Mouse (Mus musculus) fibroblast of lung, adult 2 months (primary cell): Measurements from ENCODE around the gene Ccdc78.
"Not testable (repeated sequence)": the region's sequence is repeated elsewhere in the genome, so short reads cannot be mapped to it uniquely, and the experiment has no call there.

Source experiments
- DNase-seq: peaks from one replicate; pipeline ENCODE4 v3.0.0-alpha.2; 2011; ENCODE audit warnings: low read depth

Ccdc78 gene

DNA sequence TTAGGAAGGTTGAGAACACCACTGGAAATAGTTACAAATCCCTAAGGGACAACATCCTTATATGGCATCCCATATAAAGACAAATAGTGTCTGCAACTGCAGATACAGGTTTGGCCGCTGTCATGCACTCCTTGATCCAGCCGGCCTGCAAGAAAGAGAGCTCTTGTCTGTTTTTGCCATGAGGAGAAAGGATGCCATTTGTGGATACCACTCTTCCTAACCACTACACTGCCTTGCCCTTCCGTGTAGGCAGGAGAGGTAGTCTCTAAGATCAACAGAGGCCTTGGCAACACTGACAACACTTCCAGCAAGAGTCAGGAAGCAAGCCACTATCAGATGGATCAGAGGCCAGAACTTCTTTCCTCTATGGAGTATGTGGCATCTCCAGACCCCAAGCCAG lies at the start of gene Ccdc78:
Gene Ccdc78, plus strand, starts transcription at position 301 of the 400 bp plus-strand sequence.
- no peak for DNase-seq

DNA sequence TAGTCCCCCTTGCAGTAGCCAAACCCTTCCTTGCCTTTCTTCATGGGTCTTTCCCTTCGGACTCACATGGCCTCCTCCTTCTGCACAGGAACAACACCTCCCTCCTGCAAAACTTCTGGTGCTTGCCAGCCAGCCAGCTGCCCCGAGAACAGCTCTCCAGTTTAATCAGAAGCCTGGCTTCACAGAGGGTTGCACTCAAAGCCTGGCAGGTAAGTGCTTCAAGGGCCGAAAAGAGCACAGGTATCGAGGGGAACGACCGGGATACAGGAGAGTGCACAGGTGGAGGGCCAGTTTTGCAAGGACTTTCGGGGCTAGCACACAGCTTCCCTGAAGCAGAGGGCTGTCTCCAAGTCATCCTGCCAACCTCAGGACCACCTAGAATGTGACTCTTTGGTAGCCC lies 47.5 kb upstream of the Ccdc78 start:
- DNase-seq = no peak

DNA sequence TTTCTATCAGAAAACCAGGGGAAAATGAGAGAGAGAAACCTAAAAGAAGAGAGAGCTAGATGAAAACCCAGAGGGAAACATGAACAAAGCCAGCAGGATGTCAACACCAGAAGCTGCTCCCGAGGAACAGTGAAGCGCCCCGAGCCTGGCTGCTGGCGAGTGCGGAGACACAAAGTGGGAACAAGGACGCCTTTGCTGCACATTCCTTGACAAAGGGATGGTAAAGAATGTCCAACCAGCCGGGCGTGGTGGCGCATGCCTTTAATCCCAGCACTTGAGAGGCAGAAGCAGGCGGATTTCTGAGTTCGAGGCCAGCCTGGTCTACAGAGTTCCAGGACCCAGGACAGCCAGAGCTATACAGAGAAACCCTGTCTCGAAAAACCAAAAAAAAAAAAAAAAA lies 44.9 kb upstream of the Ccdc78 start:
- not testable (repeated sequence) for DNase-seq

- DNase-seq = no peak
These were observed 42.5 kb upstream of the Ccdc78 start for GRCm38 (mm10) chr17:25743831-25744230.

DNA sequence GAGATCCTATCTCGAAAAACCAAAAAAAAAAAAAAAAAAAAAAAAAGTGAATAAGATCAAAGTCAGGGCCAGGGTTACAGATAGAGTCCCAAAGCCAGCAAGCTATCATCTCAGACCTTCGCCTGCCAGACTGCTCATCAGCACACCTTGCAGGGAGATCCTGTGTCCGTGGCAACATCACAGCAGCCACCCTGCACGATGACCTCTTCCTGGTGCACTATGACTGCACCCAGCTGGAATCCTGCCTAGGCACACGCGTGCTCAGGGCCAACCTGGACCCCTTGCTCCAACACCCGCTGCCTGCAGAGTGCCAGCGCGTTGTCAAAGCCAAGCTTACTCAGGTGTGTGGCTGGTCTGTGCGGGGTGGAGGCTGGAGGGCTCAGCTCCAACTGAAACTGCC lies 42.1 kb upstream of the Ccdc78 start:
- DNase-seq = no peak

- DNase-seq = no peak
These were observed 38.1 kb upstream of the Ccdc78 start for GRCm38 (mm10) chr17:25748238-25748637.

- DNase-seq = no peak
These were observed 37.1 kb upstream of the Ccdc78 start for GRCm38 (mm10) chr17:25749314-25749713.

- DNase-seq = no peak
These were observed 34.9 kb upstream of the Ccdc78 start for GRCm38 (mm10) chr17:25751446-25751845.

DNA sequence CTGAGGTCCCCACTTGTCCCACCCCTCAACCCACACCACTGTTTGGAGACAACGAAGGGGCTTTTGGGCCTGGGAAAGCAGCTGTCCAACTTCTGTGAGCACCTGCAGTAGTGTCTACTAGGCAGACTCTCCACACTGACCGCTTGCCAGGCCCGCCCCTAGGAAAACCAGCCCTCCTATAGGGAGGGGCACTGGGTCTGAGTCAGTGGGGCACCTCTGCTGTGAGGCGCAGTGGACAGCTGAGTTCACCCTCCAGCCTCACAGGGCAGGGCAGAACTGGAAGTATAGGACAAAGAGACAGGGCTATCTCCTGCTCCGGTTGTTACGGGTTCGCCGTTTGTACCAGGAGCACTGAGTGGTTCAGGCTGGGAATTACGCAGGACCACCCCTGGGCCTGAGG lies 32.1 kb upstream of the Ccdc78 start, which contains the start of gene Msln:
Gene Msln, minus strand, starts transcription at position 138 of the 400 bp plus-strand sequence.
- no peak for DNase-seq

GRCm38 (mm10) chr17:25755086-25755485 lies 31.3 kb upstream of the Ccdc78 start:
- DNase-seq = no peak

DNA sequence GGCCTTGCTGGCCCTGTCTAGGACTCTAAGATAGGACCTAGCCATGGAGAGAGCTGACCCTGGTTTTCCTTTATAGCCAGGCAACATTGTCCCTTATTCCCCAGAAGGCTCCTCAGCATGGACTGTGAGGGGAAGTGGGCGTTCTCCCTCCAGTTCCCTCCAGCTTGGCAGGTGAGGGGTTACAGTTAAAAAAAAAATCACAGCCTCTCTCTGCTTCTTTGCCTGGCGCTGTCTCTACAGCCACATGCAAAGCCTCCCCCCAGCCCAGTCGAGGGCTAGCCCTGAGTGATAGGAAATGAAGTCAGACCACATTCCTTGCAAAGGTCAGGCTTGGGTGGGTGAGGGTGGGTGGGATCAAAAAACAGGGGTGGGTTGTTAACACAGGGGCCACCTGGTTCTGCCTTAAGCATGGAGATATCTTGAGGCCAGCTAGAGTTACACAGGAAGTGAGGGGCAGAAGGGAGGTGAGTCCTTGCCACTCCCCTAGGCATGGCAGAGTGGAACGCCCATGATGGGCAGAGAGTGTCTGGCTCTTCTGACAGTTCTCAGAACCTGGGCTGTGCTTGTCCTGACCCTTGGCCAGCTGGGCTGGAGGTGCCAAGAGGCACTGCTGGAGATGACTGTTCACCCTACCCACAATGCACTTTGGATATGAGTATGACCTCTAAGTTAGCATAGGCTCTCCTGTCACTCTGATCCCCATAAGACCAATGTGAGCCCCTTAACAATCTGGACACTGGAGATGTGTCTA lies 30.6 kb upstream of the Ccdc78 start:
- no peak for DNase-seq

DNA sequence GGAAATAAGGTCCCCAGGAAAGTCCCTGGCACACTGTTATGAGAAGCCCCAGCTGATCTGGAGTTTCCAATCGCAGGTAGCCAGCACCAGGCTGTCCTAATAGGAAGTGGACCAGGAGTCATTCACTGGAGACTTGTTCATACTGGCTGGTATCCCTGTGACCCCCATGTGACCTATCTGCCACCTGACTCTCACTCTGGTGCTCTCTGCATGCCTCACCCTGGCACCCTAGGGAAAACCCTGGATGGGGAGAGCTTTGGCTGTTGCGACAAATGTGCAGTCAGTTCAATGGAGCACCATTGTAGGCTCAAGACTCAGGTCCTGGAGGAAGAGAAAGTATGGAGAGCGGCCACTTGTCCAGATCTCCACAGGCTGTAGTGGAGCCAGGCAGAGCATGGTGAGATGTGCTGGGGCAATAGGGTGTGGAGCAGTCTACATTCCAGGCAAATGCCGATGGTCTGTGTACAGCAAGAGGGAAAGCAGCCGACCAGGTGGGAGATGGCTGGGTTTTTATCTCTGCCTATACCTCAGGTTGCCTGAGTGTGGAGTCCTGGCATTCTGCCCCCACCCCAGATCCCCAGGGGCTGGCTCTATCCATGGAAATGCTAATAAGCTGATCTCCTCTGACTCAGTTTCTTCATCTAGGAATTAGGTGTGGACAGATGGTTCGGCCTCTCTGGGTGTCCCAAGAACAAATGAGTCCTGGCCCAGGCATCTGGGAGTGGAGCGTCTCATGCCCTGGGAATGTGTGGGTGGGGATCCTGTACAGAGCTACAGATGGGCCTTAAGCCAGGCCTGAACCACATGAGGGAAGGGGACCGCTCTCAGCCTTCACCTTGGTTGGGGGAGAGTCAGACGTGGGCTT lies 29.8 kb upstream of the Ccdc78 start:
- DNase-seq = no peak

- peak; percentile 23 for DNase-seq
These were observed 28.7 kb upstream of the Ccdc78 start for GRCm38 (mm10) chr17:25757691-25758090.

DNA sequence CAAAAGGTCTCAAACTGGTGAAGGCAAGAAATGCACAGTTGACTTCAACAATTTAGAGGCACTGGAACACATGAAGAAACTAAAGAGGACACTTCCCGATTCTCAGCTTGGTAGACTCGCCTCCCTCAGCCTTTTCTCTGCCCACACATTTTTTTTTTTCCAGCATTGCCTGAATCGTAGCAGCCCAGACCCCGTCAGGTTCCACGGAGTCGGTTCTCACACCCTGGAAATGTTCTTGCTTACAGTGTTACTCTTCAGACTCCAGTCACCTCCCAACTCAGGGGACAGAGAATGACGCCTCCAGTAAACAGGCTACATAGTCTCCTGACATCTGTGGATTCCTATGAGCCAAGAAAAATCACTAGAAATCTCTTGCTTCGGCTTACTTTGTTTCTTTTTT lies 26.2 kb upstream of the Ccdc78 start:
- DNase-seq = no peak

- DNase-seq = no peak
These were observed 24.8 kb upstream of the Ccdc78 start for GRCm38 (mm10) chr17:25761561-25761970.

- no peak for DNase-seq
These were observed 23.8 kb upstream of the Ccdc78 start for GRCm38 (mm10) chr17:25762591-25762990.

GRCm38 (mm10) chr17:25765886-25766285 lies 20.5 kb upstream of the Ccdc78 start:
- DNase-seq = no peak

DNA sequence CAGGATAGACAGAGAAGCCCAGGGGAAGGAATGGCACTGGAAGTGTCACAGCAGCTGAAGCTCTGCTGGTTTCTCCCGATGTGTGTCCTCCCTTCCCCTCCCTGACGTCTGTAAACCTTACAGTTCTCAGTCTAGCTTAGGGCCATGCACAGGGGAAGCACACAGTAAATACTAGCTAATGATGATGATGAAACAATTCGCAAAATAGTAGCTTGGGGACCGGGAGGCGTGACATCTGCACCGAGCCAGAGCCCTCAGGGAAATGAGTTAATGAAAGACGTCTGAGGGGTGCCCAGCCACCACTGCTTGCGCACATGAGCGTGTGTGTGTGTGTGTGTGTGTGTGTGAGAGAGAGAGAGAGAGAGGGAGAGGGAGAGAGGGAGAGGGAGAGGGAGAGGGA lies 17.0 kb upstream of the Ccdc78 start:
- no peak for DNase-seq

DNA sequence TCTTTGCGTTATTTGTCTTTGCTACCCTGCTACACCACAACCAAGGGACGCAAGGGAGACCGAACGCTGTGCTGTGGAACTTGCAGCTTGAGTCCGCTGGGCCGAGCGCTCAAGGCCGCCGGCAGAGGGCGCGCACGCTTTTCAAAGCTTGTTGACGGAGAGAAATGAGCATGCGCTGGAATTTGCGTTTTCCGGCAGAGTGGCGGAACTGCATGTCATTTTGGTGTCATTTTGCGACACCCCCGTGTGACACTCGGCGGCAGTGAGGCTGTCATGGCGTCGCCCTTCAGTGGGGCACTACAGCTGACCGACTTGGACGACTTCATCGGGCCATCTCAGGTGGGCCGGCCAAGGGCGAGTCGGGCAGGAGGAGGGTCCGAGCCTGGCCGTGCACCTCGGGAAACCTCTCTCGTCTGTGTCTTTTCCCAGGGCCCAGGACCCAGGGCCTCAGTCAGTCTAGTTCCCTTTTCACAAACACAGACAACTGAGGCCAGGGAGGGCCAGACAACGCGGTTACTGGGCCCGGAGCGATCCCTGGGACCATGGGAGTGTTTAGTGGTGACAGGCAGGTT lies 12.7 kb upstream of the Ccdc78 start, which contains the start of gene Narfl:
Gene Narfl, plus strand, starts transcription at position 228 of the 572 bp plus-strand sequence.
- DNase-seq = peak; percentile 92

DNA sequence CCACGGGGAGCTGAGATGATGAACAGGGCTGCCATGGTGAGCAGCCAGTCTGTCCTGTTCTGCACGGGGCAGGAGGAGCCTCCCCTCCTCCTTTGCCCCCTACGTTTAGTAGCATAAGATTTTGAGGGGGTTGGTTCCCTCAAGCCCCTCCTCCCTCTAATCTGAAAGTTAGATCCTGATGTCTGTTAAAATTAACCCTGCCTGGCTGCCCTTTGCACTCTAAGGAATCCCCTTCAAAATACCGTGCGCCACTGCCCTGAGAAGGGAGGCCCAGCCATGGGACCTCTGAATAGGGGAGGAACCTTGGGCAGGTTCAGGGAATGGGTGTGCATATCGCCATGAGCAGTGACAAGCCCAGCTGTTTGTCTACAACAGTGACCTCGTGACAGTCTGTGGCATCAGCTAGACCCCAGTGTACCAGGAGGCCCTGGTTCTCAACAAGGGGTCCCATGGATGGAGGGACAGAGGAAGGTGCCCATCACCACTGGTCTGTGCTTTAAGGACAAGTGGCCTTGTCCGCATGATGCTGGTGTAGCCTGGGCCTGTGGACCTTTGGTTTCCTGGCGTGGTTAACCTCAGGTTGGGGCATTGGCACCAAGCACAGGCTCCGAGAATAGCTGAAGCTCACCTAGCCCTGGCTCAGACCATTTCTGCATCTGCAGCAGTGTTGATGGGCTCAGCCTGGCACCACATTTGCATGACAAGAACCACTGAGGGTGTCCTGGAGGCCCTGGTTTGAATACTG lies 10.9 kb upstream of the Ccdc78 start:
- DNase-seq = no peak

DNA sequence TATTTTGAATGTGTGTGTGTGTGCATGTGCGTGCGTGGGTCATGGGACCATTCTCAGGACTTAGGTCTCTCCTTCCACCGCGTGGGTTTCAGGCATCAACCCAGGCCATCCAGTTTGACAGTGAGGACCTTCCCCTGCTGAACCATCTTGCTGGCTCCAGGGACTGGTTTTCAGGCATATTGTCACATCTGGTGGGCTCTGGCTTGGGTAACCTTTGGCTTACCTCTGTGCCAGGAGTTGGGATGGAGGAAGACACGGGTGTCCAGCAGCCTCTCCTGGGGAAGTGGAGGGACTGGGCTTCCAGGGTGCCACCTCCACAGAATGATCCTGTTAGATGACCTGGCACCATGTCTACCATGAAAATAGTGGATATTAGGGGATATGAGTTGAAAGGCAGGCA lies 8.4 kb upstream of the Ccdc78 start:
- DNase-seq = no peak

- no peak for DNase-seq
These were observed 5.0 kb upstream of the Ccdc78 start for GRCm38 (mm10) chr17:25781339-25781738.
